In genomic region chr5:125475030-125475429, GRCm38 (mm10) we compare ENCODE assay signal across 8 mouse cellular contexts. TPM values are rescaled to one million over a fixed set of nuclear protein-coding genes. Genes with fewer than 3 reads are reported as not detected.
DNase-seq lines count a peak whose midpoint lies in the region; ATAC-seq and TF ChIP-seq lines count a peak whose summit lies in the region.

No protein-coding gene starts in this region.

- no peak for TF ChIP-seq CTCF in bone marrow, adult 2 months (IDR thresholded peaks at IDR 0.05; ENCODE audit: control insufficient read depth, insufficient read depth, low read length)

- no peak for DNase-seq in heart, postnatal 25 days (ENCODE audit: low spot score)
- DNase-seq in hindbrain, embryonic 14.5 days (ENCODE audit: low spot score) = no peak
- DNase-seq in adrenal gland, postnatal 36 days = no peak
- no peak for DNase-seq in layer of hippocampus, adult 18-20 months (ENCODE audit: low spot score in 2 of 2)
- DNase-seq in adrenal gland, postnatal 10 days = no peak

- WGBS in heart, embryonic 14.5 days = 54% methylated on average over 12 of the region's 12 CpGs
- 61% methylated on average over 12 of the region's 12 CpGs for WGBS in bone marrow, adult 2 months
- 64% methylated on average over 12 of the region's 12 CpGs for WGBS in hindbrain, embryonic 14.5 days
- 62% methylated on average over 12 of the region's 12 CpGs for WGBS in midbrain, embryonic 12.5 days

- peak overlapping the region; percentile 87 for H3K9ac ChIP-seq in heart, embryonic 14.5 days (ENCODE audit: low read length)
- peak overlapping the region; percentile 88 for H3K9ac ChIP-seq in hindbrain, embryonic 14.5 days
- peak overlapping the region; percentile 73 for H3K9ac ChIP-seq in midbrain, embryonic 12.5 days (replicated peaks)

- H3K36me3 ChIP-seq in heart, embryonic 14.5 days (ENCODE audit: control insufficient read depth, insufficient read depth, low read length) = no peaks in the 10 kb centered on the region
- H3K36me3 ChIP-seq in hindbrain, embryonic 14.5 days (replicated peaks; ENCODE audit: control insufficient read depth, insufficient read depth) = no peaks in the 10 kb centered on the region
- H3K36me3 ChIP-seq in midbrain, embryonic 12.5 days = no peaks in the 10 kb centered on the region

- H3K4me2 ChIP-seq in heart, embryonic 14.5 days (ENCODE audit: low read length) = peak overlapping the region; percentile 98
- H3K4me2 ChIP-seq in hindbrain, embryonic 14.5 days (replicated peaks) = peak overlapping the region; percentile 93
- peak overlapping the region; percentile 84 for H3K4me2 ChIP-seq in midbrain, embryonic 12.5 days (replicated peaks)

- no peak for TF ChIP-seq POLR2A in bone marrow, adult 2 months (IDR thresholded peaks at IDR 0.05; ENCODE audit: borderline replicate concordance, control insufficient read depth, low read depth, low read length)

- no peak overlapping the region for H3K27ac ChIP-seq in heart, embryonic 14.5 days (replicated peaks in 1 of 2; ENCODE audit: control insufficient read depth in 1 of 2, insufficient read depth in 1 of 2, low read depth in 2 of 2, low read length in 2 of 2)
- H3K27ac ChIP-seq in bone marrow, adult 2 months (ENCODE audit: control insufficient read depth, insufficient read depth, low read depth, low read length, poor library complexity) = peak overlapping the region; percentile 67
- H3K27ac ChIP-seq in hindbrain, embryonic 14.5 days = peak overlapping the region; percentile 83; the same call in 1 of the 2 replicates
- peak overlapping the region; percentile 49 for H3K27ac ChIP-seq in midbrain, embryonic 12.5 days (replicated peaks)

- no peaks in the 10 kb centered on the region for H3K27me3 ChIP-seq in heart, embryonic 14.5 days (ENCODE audit: control insufficient read depth, insufficient read depth, low read length)
- no peaks in the 10 kb centered on the region for H3K27me3 ChIP-seq in hindbrain, embryonic 14.5 days (ENCODE audit: control insufficient read depth, insufficient read depth, low read length)
- no peaks in the 10 kb centered on the region for H3K27me3 ChIP-seq in midbrain, embryonic 12.5 days

- no peaks in the 10 kb centered on the region for H3K9me3 ChIP-seq in heart, embryonic 14.5 days (ENCODE audit: control insufficient read depth, low read length)
- H3K9me3 ChIP-seq in hindbrain, embryonic 14.5 days (ENCODE audit: control insufficient read depth, low read length) = no peaks in the 10 kb centered on the region
- no peaks in the 10 kb centered on the region for H3K9me3 ChIP-seq in midbrain, embryonic 12.5 days

- intact Hi-C loops in heart, postnatal 25 days (cut with DNase I) = no loop called here

- H3K4me1 ChIP-seq in heart, embryonic 14.5 days (ENCODE audit: control insufficient read depth in 2 of 2, insufficient read depth in 2 of 2, low read length in 2 of 2) = peaks cover 6 to 10% of the 10 kb centered on the region in 2 experiments; a peak in 3 of 4 replicates
- no peaks in the 10 kb centered on the region; the same call in 1 of the 2 replicates for H3K4me1 ChIP-seq in bone marrow, adult 2 months (ENCODE audit: control insufficient read depth, insufficient read depth, low read length)
- H3K4me1 ChIP-seq in hindbrain, embryonic 14.5 days (replicated peaks; ENCODE audit: control insufficient read depth, insufficient read depth, low read length) = peaks cover 27% of the 10 kb centered on the region
- H3K4me1 ChIP-seq in midbrain, embryonic 12.5 days = peaks cover 27% of the 10 kb centered on the region

- peak overlapping the region; percentile 88 to 98 for H3K4me3 ChIP-seq in heart, embryonic 14.5 days (ENCODE audit: control insufficient read depth in 1 of 2, insufficient read depth in 1 of 2, low read depth in 1 of 2, low read length in 2 of 2)
- H3K4me3 ChIP-seq in bone marrow, adult 2 months (replicated peaks; ENCODE audit: control insufficient read depth, low read depth, low read length) = peak overlapping the region; percentile 86
- H3K4me3 ChIP-seq in hindbrain, embryonic 14.5 days (replicated peaks; ENCODE audit: low read length) = peak overlapping the region; percentile 93
- peak overlapping the region; percentile 65 for H3K4me3 ChIP-seq in midbrain, embryonic 12.5 days

- no peak for ATAC-seq in heart, embryonic 14.5 days (ENCODE audit: insufficient number of reproducible peaks, insufficient read depth, low FRiP score, low read depth)
- no peak for ATAC-seq in hindbrain, embryonic 14.5 days (ENCODE audit: low FRiP score)
- ATAC-seq in midbrain, embryonic 12.5 days (ENCODE audit: low FRiP score, low read depth) = no peak

RNA-seq across cellular contexts. Expression of gene Aacs, which starts 0.6 kb away (rescaled TPM):
- polyA plus RNA-seq in heart, embryonic 14.5 days (2014; fragmentation: Nextera tagmentation; extraction: Ambion mirVana) = 9.4 and 9.6 TPM in 2 replicates
- total RNA-seq in heart, postnatal 25 days (2021) = 1 to 10 TPM; 3.0 to 4.1 TPM
- polyA plus RNA-seq in bone marrow, adult 2 months (2011; ENCODE audit: insufficient read depth, insufficient read length, low replicate concordance, missing spikeins) = 4.3 and 18.4 TPM in 2 replicates
- polyA plus RNA-seq in hindbrain, embryonic 14.5 days (2014; fragmentation: Nextera tagmentation; extraction: Ambion mirVana) = 75.5 and 98.4 TPM in 2 replicates
- 58.8 and 62.7 TPM in 2 replicates for polyA plus RNA-seq in midbrain, embryonic 12.5 days (2016; fragmentation: Nextera tagmentation; extraction: Ambion mirVana)
- 100 to 1,000 TPM in 1 of 2 experiments, 10 to 100 TPM in 1; 96.1 to 101 TPM for total RNA-seq in adrenal gland, postnatal 36 days (2021)
- total RNA-seq in layer of hippocampus, adult 18-20 months (2021) = 10 to 100 TPM; 48.7 to 49.1 TPM
- total RNA-seq in adrenal gland, postnatal 10 days (2021) = 10 to 100 TPM; 18.1 to 18.5 TPM

RNA-seq across cellular contexts. Expression of gene Bri3bp, which starts 33.7 kb away (rescaled TPM):
- polyA plus RNA-seq in heart, embryonic 14.5 days (2014; fragmentation: Nextera tagmentation; extraction: Ambion mirVana) = 34.8 and 36.6 TPM in 2 replicates
- total RNA-seq in heart, postnatal 25 days (2021) = 10 to 100 TPM; 49.0 to 57.6 TPM
- polyA plus RNA-seq in bone marrow, adult 2 months (2011; ENCODE audit: insufficient read depth, insufficient read length, low replicate concordance, missing spikeins) = 4.1 and 9.4 TPM in 2 replicates
- polyA plus RNA-seq in hindbrain, embryonic 14.5 days (2014; fragmentation: Nextera tagmentation; extraction: Ambion mirVana) = 34.3 and 36.7 TPM in 2 replicates
- polyA plus RNA-seq in midbrain, embryonic 12.5 days (2016; fragmentation: Nextera tagmentation; extraction: Ambion mirVana) = 35.5 and 41.2 TPM in 2 replicates
- total RNA-seq in adrenal gland, postnatal 36 days (2021) = 10 to 100 TPM; 25.6 to 39.0 TPM
- total RNA-seq in layer of hippocampus, adult 18-20 months (2021) = 100 to 1,000 TPM in 1 of 2 experiments, 10 to 100 TPM in 1; 92.7 to 107 TPM
- 10 to 100 TPM; 31.6 to 37.1 TPM for total RNA-seq in adrenal gland, postnatal 10 days (2021)

RNA-seq across cellular contexts. Expression of gene Dhx37, which starts 41.1 kb away (rescaled TPM):
- polyA plus RNA-seq in heart, embryonic 14.5 days (2014; fragmentation: Nextera tagmentation; extraction: Ambion mirVana) = 7.2 and 8.2 TPM in 2 replicates
- total RNA-seq in heart, postnatal 25 days (2021) = 10 to 100 TPM; 10.2 to 10.6 TPM
- 12.3 and 36.6 TPM in 2 replicates for polyA plus RNA-seq in bone marrow, adult 2 months (2011; ENCODE audit: insufficient read depth, insufficient read length, low replicate concordance, missing spikeins)
- 6.8 and 10.2 TPM in 2 replicates for polyA plus RNA-seq in hindbrain, embryonic 14.5 days (2014; fragmentation: Nextera tagmentation; extraction: Ambion mirVana)
- 14.8 and 16.4 TPM in 2 replicates for polyA plus RNA-seq in midbrain, embryonic 12.5 days (2016; fragmentation: Nextera tagmentation; extraction: Ambion mirVana)
- 10 to 100 TPM; 16.3 to 21.9 TPM for total RNA-seq in adrenal gland, postnatal 36 days (2021)
- total RNA-seq in layer of hippocampus, adult 18-20 months (2021) = 10 to 100 TPM; 15.0 to 15.4 TPM
- 10 to 100 TPM; 11.2 to 12.2 TPM for total RNA-seq in adrenal gland, postnatal 10 days (2021)

RNA-seq across cellular contexts. Expression of gene Tmem132b, which starts 56.5 kb away (rescaled TPM):
- polyA plus RNA-seq in heart, embryonic 14.5 days (2014; fragmentation: Nextera tagmentation; extraction: Ambion mirVana) = not detected in 2 replicates
- total RNA-seq in heart, postnatal 25 days (2021) = not detected
- polyA plus RNA-seq in bone marrow, adult 2 months (2011; ENCODE audit: insufficient read depth, insufficient read length, low replicate concordance, missing spikeins) = not detected in 2 replicates
- 6.3 and 7.9 TPM in 2 replicates for polyA plus RNA-seq in hindbrain, embryonic 14.5 days (2014; fragmentation: Nextera tagmentation; extraction: Ambion mirVana)
- 1.4 and 1.8 TPM in 2 replicates for polyA plus RNA-seq in midbrain, embryonic 12.5 days (2016; fragmentation: Nextera tagmentation; extraction: Ambion mirVana)
- under 1 TPM; 0.76 to 0.95 TPM for total RNA-seq in adrenal gland, postnatal 36 days (2021)
- total RNA-seq in layer of hippocampus, adult 18-20 months (2021) = 100 to 1,000 TPM; 113 to 116 TPM
- 1 to 10 TPM in 1 of 2 experiments, under 1 TPM in 1; 0.70 to 1.2 TPM for total RNA-seq in adrenal gland, postnatal 10 days (2021)

Comparison
In these comparisons a context has a peak if more than half of its experiments do, and no peak if none do; other contexts are left out.
1. H3K27ac ChIP-seq: peak in bone marrow, adult 2 months (single experiment), hindbrain, embryonic 14.5 days (single experiment) and midbrain, embryonic 12.5 days (single experiment); none in heart, embryonic 14.5 days (0 of 2).
2. Peak in every context shown above with its lines, with median percentiles within 50 percentile points of each other: H3K4me2 ChIP-seq, H3K4me3 ChIP-seq and H3K9ac ChIP-seq.